Mouse (Mus musculus): ENCODE measurements at regions not wholly inside any gene's neighbourhood (a gene's known extent, or its start where the extent isn't known, plus 50 kb on each side); places are given as distances from the start of the nearest gene placed in this dataset.

- 87% methylated on average over 15 of the region's 15 CpGs for WGBS
Measured at GRCm38 (mm10) chr7:135802598-135803121, 86.5 kb upstream of the Mki67 start.

GRCm38 (mm10) chr7:135804730-135805129 lies 88.6 kb upstream of the Mki67 start:
- H3K36me3 ChIP-seq: no peaks in the 10 kb centered on the region
- WGBS: 58% methylated on average over 7 of the region's 7 CpGs
- H3K4me1 ChIP-seq: peaks cover 32% of the 10 kb centered on the region
- H3K27me3 ChIP-seq (ENCODE audit: low read depth, poor library complexity, severe bottlenecking): no peaks in the 10 kb centered on the region
- H3K4me3 ChIP-seq: no peak overlapping the region
- H3K9me3 ChIP-seq (replicated peaks): no peaks in the 10 kb centered on the region
- no peak overlapping the region for H3K27ac ChIP-seq
- DNase-seq (ENCODE audit: low spot score): no peak

More at GRCm38 (mm10) chr7:135802598-135803121, 86.5 kb upstream of the Mki67 start:
- H3K27ac ChIP-seq: no peak overlapping the region
- H3K4me1 ChIP-seq: peaks cover 19% of the 10 kb centered on the region
- DNase-seq (ENCODE audit: low spot score): no peak
- H3K27me3 ChIP-seq (ENCODE audit: low read depth, poor library complexity, severe bottlenecking): no peaks in the 10 kb centered on the region
- H3K4me3 ChIP-seq: no peak overlapping the region
- H3K36me3 ChIP-seq: no peaks in the 10 kb centered on the region
- H3K9me3 ChIP-seq (replicated peaks): no peaks in the 10 kb centered on the region

- no peaks in the 10 kb centered on the region for H3K9me3 ChIP-seq (replicated peaks)
- 84% methylated on average over 8 of the region's 8 CpGs for WGBS
- DNase-seq (ENCODE audit: low spot score): no peak
- no peak overlapping the region for H3K4me3 ChIP-seq
- H3K4me1 ChIP-seq: peaks cover 34% of the 10 kb centered on the region
- H3K27me3 ChIP-seq (ENCODE audit: low read depth, poor library complexity, severe bottlenecking): no peaks in the 10 kb centered on the region
- no peaks in the 10 kb centered on the region for H3K36me3 ChIP-seq
- no peak overlapping the region for H3K27ac ChIP-seq
Measured at GRCm38 (mm10) chr7:135806139-135806538, 90.0 kb upstream of the Mki67 start.

- Histone ChIP-seq H3K27me3 (ENCODE audit: low read depth, poor library complexity, severe bottlenecking) (no peaks in the 10 kb centered on the region), H3K4me3 (no peak overlapping the region)
- WGBS: 94% methylated on average over 7 of the region's 7 CpGs
Measured at GRCm38 (mm10) chr7:135806673-135807072, 90.5 kb upstream of the Mki67 start.

GRCm38 (mm10) chr7:135809167-135809566 lies 93.0 kb upstream of the Mki67 start:
- Histone ChIP-seq H3K27ac (no peak overlapping the region), H3K36me3 (no peaks in the 10 kb centered on the region), H3K9me3 (replicated peaks) (no peaks in the 10 kb centered on the region), H3K4me1 (peaks cover 38% of the 10 kb centered on the region), H3K27me3 (ENCODE audit: low read depth, poor library complexity, severe bottlenecking) (no peaks in the 10 kb centered on the region), H3K4me3 (no peak overlapping the region)
- no peak for DNase-seq (ENCODE audit: low spot score)
- 75% methylated on average over 10 of the region's 10 CpGs for WGBS

More at GRCm38 (mm10) chr7:135806673-135807072, 90.5 kb upstream of the Mki67 start:
- H3K36me3 ChIP-seq: no peaks in the 10 kb centered on the region
- peaks cover 40% of the 10 kb centered on the region for H3K4me1 ChIP-seq
- H3K27ac ChIP-seq: no peak overlapping the region
- no peaks in the 10 kb centered on the region for H3K9me3 ChIP-seq (replicated peaks)
- no peak for DNase-seq (ENCODE audit: low spot score)

GRCm38 (mm10) chr7:135809751-135810379 lies 93.7 kb upstream of the Mki67 start:
- no peaks in the 10 kb centered on the region for H3K27me3 ChIP-seq (ENCODE audit: low read depth, poor library complexity, severe bottlenecking)
- H3K4me3 ChIP-seq: no peak overlapping the region
- WGBS: 62% methylated on average over 12 of the region's 12 CpGs
- H3K4me1 ChIP-seq: peaks cover 34% of the 10 kb centered on the region
- DNase-seq (ENCODE audit: low spot score): no peak
- H3K27ac ChIP-seq: no peak overlapping the region
- no peaks in the 10 kb centered on the region for H3K36me3 ChIP-seq
- H3K9me3 ChIP-seq (replicated peaks): no peaks in the 10 kb centered on the region

GRCm38 (mm10) chr7:135810971-135811370 lies 94.8 kb upstream of the Mki67 start:
- H3K27me3 ChIP-seq (ENCODE audit: low read depth, poor library complexity, severe bottlenecking): no peaks in the 10 kb centered on the region
- no peak for DNase-seq (ENCODE audit: low spot score)
- 91% methylated on average over 9 of the region's 9 CpGs for WGBS
- no peaks in the 10 kb centered on the region for H3K9me3 ChIP-seq (replicated peaks)
- peaks cover 35% of the 10 kb centered on the region for H3K4me1 ChIP-seq
- H3K36me3 ChIP-seq: no peaks in the 10 kb centered on the region
- H3K4me3 ChIP-seq: no peak overlapping the region
- no peak overlapping the region for H3K27ac ChIP-seq

- H3K36me3 ChIP-seq: no peaks in the 10 kb centered on the region
- no peaks in the 10 kb centered on the region for H3K9me3 ChIP-seq (replicated peaks)
- no peaks in the 10 kb centered on the region for H3K27me3 ChIP-seq (ENCODE audit: low read depth, poor library complexity, severe bottlenecking)
- H3K4me1 ChIP-seq: peaks cover 22% of the 10 kb centered on the region
- 0 out of 2 replicates have a peak overlapping the region, but pooled peaks have one; percentile 16 for H3K27ac ChIP-seq
- H3K4me3 ChIP-seq: no peak overlapping the region
- 94% methylated on average over 3 of the region's 3 CpGs for WGBS
- DNase-seq (ENCODE audit: low spot score): no peak
Measured at GRCm38 (mm10) chr7:135813616-135814015, 97.5 kb upstream of the Mki67 start.

GRCm38 (mm10) chr7:135816191-135816590 lies 100.0 kb upstream of the Mki67 start:
- WGBS: 95% methylated on average over 3 of the region's 3 CpGs
- Histone ChIP-seq H3K27me3 (ENCODE audit: low read depth, poor library complexity, severe bottlenecking) (no peaks in the 10 kb centered on the region), H3K36me3 (no peaks in the 10 kb centered on the region), H3K4me3 (no peak overlapping the region), H3K4me1 (peaks cover 12% of the 10 kb centered on the region), H3K9me3 (replicated peaks) (no peaks in the 10 kb centered on the region), H3K27ac (no peak overlapping the region)
- DNase-seq (ENCODE audit: low spot score): no peak

- no peak overlapping the region for H3K27ac ChIP-seq
- 56% methylated on average over 3 of the region's 3 CpGs for WGBS
- H3K9me3 ChIP-seq (replicated peaks): no peaks in the 10 kb centered on the region
- H3K27me3 ChIP-seq (ENCODE audit: low read depth, poor library complexity, severe bottlenecking): no peaks in the 10 kb centered on the region
- H3K4me1 ChIP-seq: 0 out of 2 replicates have a peak, but pooled peaks cover 3% of the 10 kb centered on the region
- H3K36me3 ChIP-seq: no peaks in the 10 kb centered on the region
- no peak overlapping the region for H3K4me3 ChIP-seq
- DNase-seq (ENCODE audit: low spot score): no peak
Measured at GRCm38 (mm10) chr7:135817868-135818267, 101.7 kb upstream of the Mki67 start.

- no peaks in the 10 kb centered on the region for H3K36me3 ChIP-seq
- H3K27me3 ChIP-seq (ENCODE audit: low read depth, poor library complexity, severe bottlenecking): no peaks in the 10 kb centered on the region
- no peak overlapping the region for H3K4me3 ChIP-seq
- 84% methylated on average over 3 of the region's 3 CpGs for WGBS
- H3K27ac ChIP-seq: no peak overlapping the region
- H3K9me3 ChIP-seq (replicated peaks): no peaks in the 10 kb centered on the region
- DNase-seq (ENCODE audit: low spot score): no peak
- 0 out of 2 replicates have a peak, but pooled peaks cover 3% of the 10 kb centered on the region for H3K4me1 ChIP-seq
Measured at GRCm38 (mm10) chr7:135818298-135818697, 102.1 kb upstream of the Mki67 start.

- Histone ChIP-seq H3K27me3 (ENCODE audit: low read depth, poor library complexity, severe bottlenecking) (no peaks in the 10 kb centered on the region), H3K4me3 (no peak overlapping the region), H3K4me1 (0 out of 2 replicates have a peak, but pooled peaks cover 3% of the 10 kb centered on the region), H3K36me3 (no peaks in the 10 kb centered on the region), H3K27ac (no peak overlapping the region), H3K9me3 (replicated peaks) (no peaks in the 10 kb centered on the region)
- WGBS: 51% methylated on average over 6 of the region's 6 CpGs
- DNase-seq (ENCODE audit: low spot score): no peak
Measured at GRCm38 (mm10) chr7:135823884-135824750, 108.0 kb upstream of the Mki67 start.

GRCm38 (mm10) chr7:135829246-135829645 lies 113.1 kb upstream of the Mki67 start:
- peaks cover 6% of the 10 kb centered on the region; the same call in 1 of the 2 replicates for H3K27me3 ChIP-seq (ENCODE audit: low read depth, poor library complexity, severe bottlenecking)
- no peak for DNase-seq (ENCODE audit: low spot score)
- H3K9me3 ChIP-seq (replicated peaks): no peaks in the 10 kb centered on the region
- peaks cover 16% of the 10 kb centered on the region for H3K4me1 ChIP-seq
- no peaks in the 10 kb centered on the region for H3K36me3 ChIP-seq
- H3K4me3 ChIP-seq: no peak overlapping the region
- no peak overlapping the region for H3K27ac ChIP-seq
- 76% methylated on average over 2 of the region's 2 CpGs for WGBS

Measured in limb, embryonic 10.5 days (tissue).